Mouse (Mus musculus) small intestine, adult 2 months (tissue): ENCODE results near the gene Ube4a. TPM values are rescaled to one million over a fixed set of nuclear protein-coding genes. Genes with fewer than 3 reads are reported as not detected.

ENCODE experiments used
- H3K27ac ChIP-seq: fragments of 200-500 bp; 2 replicates; pipeline ENCODE4 v1.5.1; 2012; ENCODE audit warnings: low read depth, low read length, control low read depth, inconsistent platforms; ENCODE audit not compliant: insufficient read depth
- H3K27me3 ChIP-seq: fragments of 200-500 bp; 2 replicates; pipeline ENCODE4 v1.6.1; 2012; ENCODE audit warnings: mild to moderate bottlenecking, moderate library complexity, low read length, inconsistent platforms; ENCODE audit not compliant: control insufficient read depth, insufficient read depth
- H3K36me3 ChIP-seq: fragments of 200-500 bp; 2 replicates; pipeline ENCODE4 v1.6.1; 2012; ENCODE audit warnings: mild to moderate bottlenecking, low read length, control low read depth, inconsistent platforms; ENCODE audit not compliant: control insufficient read depth, insufficient read depth
- H3K4me1 ChIP-seq: fragments of 200-500 bp; 2 replicates; pipeline ENCODE4 v1.6.1; 2012; ENCODE audit warnings: low read length, inconsistent platforms, mixed read lengths; ENCODE audit not compliant: control insufficient read depth, insufficient read depth, insufficient read length
- H3K4me3 ChIP-seq: fragments of 200-500 bp; 2 replicates; pipeline ENCODE4 v1.5.1; 2012; ENCODE audit warnings: low read depth, mild to moderate bottlenecking, control low read depth, inconsistent platforms, low read length, moderate library complexity
- CTCF ChIP-seq: fragments of 200-500 bp; IDR thresholded peaks from 2 replicates; pipeline ENCODE4 v1.5.1; 2012; ENCODE audit warnings: low read depth, mild to moderate bottlenecking, control low read depth, inconsistent platforms, low read length, moderate library complexity, mixed read lengths; ENCODE audit not compliant: insufficient replicate concordance, insufficient read length; ENCODE audit errors: extremely low read depth
- POLR2A ChIP-seq: fragments of 200-500 bp; IDR thresholded peaks from 2 replicates; pipeline ENCODE4 v1.6.1; 2012; ENCODE audit warnings: low read depth, mild to moderate bottlenecking, control low read depth, inconsistent platforms, low read length, moderate library complexity
- WGBS: fragments of 180-500 bp; shearing (Covaris S2); methylation state at CpG from one replicate; pipeline ENCODE4 v1.1.7; 2018; 5-methylcytosine and 5-hydroxymethylcytosine counted together
- polyA plus RNA-seq: library from polyadenylated mRNA; depleted of rRNA; stranded (reverse); fragments of >200 nt; gene quantifications from 2 replicates; pipeline ENCODE4 v1.2.3, GENCODE M21; 2012

Ube4a gene
- polyA plus RNA-seq, 1 experiment: 7.1 TPM

DNA sequence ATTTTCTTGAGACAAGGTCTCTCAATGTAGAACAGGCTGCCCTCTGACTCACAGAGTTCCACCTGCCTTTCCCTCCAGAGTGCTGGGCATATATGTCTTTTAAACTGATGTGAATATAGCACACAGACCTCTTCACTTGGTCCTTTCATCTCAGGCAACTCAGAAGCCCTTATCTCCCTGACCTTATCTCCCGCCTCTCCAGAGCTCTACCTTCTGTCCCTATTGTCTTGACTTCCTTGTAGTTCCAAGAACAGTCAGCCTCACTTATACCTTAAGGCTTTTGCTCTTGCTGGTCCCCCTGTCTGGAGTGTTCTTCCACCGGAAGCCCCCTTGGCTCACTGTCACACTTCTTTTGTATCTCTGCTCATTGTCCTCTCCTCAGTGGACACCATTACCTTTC, 75.3 kb downstream of the Ube4a start:
- WGBS: 26% methylated on average over 2 of the region's 2 CpGs
- no peak overlapping the region for H3K27ac ChIP-seq
- TF ChIP-seq CTCF (no peak), POLR2A (no peak)
- H3K4me3 ChIP-seq: no peak overlapping the region
- no peaks in the 10 kb centered on the region for H3K4me1 ChIP-seq
- H3K36me3 ChIP-seq: no peaks in the 10 kb centered on the region
- no peaks in the 10 kb centered on the region for H3K27me3 ChIP-seq

DNA sequence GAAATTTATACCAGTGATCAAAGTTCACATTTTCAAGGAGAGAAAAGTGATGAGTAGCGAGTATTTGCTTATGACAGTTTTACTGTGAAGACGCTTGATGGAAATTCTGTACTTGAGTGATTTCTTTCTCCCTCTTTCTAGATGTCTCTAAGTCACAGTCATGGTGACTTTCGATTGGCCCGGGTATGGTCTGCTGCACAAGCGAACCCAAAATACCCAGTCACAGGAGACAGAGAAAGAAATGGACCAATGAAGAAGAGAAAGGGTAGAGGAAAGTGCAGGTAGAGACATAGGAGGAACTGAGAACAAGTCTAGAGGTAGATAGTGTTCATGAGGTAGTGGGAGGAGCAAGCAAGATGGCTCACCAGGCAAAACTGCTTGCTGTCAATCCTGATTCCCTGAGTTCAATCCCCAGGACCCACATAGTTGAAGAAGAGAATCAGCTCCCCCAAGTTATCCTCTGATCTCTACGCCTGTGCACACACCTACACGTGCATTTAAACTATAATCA, 77.2 kb downstream of the Ube4a start:
- WGBS: 82% methylated on average over 7 of the region's 7 CpGs
- H3K4me1 ChIP-seq: no peaks in the 10 kb centered on the region
- no peak overlapping the region for H3K27ac ChIP-seq
- H3K27me3 ChIP-seq: no peaks in the 10 kb centered on the region
- H3K4me3 ChIP-seq: no peak overlapping the region
- H3K36me3 ChIP-seq: no peaks in the 10 kb centered on the region
- TF ChIP-seq POLR2A: no peak
- no peak for TF ChIP-seq CTCF

DNA sequence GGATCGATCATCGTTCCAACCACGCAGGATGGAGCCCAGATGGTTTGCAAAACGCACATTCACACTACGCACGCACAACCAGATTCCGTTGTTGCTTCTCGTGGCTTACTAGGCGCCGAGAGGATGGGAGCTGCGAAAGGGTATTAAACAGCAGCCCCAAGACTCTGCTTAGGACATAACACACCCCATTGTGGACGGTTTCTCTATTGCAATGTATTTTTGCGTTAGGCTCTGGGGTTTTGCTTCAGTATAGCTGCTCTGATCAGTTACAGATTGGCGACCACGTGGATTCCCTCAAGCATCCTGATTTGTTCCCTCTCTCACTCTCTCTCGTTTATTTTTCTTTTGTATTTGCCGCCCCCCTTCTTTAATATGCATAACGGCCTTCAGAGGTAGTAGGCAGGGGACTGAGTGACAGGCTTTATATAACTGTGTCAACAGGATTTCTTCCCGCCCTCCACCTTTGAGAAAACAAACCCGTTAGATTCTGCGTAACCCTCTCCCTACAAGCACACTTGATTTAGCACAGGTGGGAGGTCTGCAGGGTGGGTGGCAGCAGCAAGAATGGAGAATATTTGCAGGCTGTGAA, 82.3 kb downstream of the Ube4a start:
- Histone ChIP-seq H3K27ac (no peak overlapping the region), H3K27me3 (no peaks in the 10 kb centered on the region), H3K4me1 (peaks cover 8% of the 10 kb centered on the region; the same call in 1 of the 2 replicates), H3K4me3 (peak overlapping the region; percentile 94), H3K36me3 (0 out of 2 replicates have a peak, but pooled peaks cover 1% of the 10 kb centered on the region)
- WGBS: 1% methylated on average over 21 of the region's 21 CpGs
- TF ChIP-seq CTCF (no peak), POLR2A (no peak)

DNA sequence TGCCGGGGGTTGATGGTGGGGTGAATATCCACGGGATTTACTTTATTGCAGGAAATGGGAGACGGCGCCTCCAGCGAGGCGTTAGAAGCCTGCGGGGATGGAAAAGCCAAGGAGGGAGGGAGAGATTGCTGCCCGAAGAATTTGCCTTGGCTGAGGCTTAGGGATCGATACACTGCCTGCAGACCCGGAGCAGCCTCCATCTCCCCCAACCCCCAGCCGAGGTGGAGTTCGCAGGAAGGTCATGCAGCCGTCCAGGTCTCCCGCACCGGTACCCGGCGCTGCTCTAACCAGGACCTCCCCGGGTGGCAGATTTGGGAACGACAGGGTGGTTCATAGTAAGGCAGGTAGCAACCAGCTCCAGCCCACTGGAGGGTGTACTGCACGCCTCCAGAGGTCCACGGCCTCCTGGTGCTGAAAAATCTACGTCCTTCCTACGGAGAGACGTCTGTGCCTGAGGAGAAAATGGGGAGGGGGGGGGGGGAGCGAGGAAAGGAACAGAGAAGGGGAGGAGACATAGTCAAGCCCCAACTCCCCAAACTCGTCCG, 82.9 kb downstream of the Ube4a start:
- H3K27ac ChIP-seq: no peak overlapping the region

DNA sequence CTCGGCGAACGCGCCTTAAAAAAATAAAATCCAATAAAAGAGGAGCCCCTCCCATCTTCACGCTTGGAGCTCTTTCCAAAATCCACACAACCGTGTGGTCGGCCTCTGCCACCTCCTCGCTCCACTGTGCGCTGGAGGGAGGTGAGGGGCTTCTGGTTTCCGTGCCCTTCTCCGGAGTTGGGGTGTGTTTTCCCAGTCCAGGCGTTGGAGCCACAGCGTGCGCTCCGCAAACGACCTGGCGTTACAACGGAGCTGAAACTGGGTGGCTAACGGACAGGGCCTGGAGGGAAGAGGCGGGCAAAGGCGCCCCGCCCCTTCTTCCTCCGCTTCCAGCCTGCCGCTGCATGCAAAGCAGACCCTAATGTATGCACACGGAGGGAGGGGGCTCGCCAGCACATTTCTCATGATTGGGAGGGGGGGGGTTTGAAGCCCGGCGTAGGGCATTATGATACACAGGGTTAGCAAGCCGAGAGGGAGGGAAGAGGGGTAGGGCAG, 83.4 kb downstream of the Ube4a start:
- peaks cover 8% of the 10 kb centered on the region; the same call in 1 of the 2 replicates for H3K4me1 ChIP-seq
- peak overlapping the region; percentile 76 for H3K27ac ChIP-seq
- no peak for TF ChIP-seq CTCF
- TF ChIP-seq POLR2A: peak; percentile 34; the same call in 1 of the 2 replicates
- no peaks in the 10 kb centered on the region for H3K27me3 ChIP-seq
- under 1% methylated on average over 28 of the region's 29 CpGs for WGBS
- H3K36me3 ChIP-seq: 0 out of 2 replicates have a peak, but pooled peaks cover 1% of the 10 kb centered on the region
- H3K4me3 ChIP-seq: peak overlapping the region; percentile 94

More for the DNA sequence above, 82.9 kb downstream of the Ube4a start:
- Histone ChIP-seq H3K27me3 (no peaks in the 10 kb centered on the region), H3K4me3 (peak overlapping the region; percentile 94), H3K36me3 (0 out of 2 replicates have a peak, but pooled peaks cover 1% of the 10 kb centered on the region), H3K4me1 (peaks cover 8% of the 10 kb centered on the region; the same call in 1 of the 2 replicates)
- no peak for TF ChIP-seq CTCF
- TF ChIP-seq POLR2A: no peak
- 1% methylated on average over 26 of the region's 27 CpGs for WGBS

DNA sequence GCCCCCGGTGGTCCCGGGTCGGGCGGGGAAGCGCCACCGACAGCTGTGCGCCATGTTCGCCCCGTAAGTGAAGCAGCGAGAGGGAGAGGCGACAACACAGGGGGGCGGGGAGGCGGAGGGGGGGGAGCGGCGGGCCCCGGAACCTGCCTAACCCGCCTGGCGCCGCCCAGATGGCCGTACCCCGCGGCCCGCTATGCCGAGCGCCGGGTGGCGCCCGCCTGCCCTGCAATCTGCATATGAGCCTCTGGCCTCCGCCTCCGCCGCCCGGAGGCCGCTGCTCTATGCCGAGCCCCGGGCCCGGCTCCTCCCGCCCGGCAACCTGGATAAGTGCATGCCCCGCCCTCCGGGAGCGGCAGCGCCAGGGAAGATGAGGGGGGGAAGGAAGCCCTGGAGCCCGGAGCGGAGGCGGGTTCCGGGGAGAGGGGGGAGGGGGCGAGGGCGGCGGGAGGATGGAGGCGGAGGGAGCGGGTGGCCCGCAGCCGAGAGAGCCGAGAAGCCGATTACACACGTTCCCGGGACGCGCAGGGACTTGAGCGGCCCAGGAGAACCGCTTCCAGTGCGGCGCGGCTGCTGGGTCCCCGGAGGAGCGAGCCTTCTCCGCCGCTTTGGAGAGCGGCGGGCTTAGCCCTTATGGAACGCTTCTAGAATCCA, 84.1 kb downstream of the Ube4a start, which contains the start of gene Kmt2a:
Gene Kmt2a (minus strand): TSS at position 76 of the 651 bp plus-strand sequence.
- peak within 1 kb of the TSS; percentile 100 for H3K4me3 ChIP-seq
- no peaks in the 10 kb centered on the region for H3K27me3 ChIP-seq
- peak within 1 kb of the TSS; percentile 76 for H3K27ac ChIP-seq
- H3K36me3 ChIP-seq: 0 out of 2 replicates have a peak, but pooled peaks cover 1% of the 10 kb centered on the region
- WGBS: under 1% methylated on average over 57 of the region's 71 CpGs
- peaks cover 8% of the 10 kb centered on the region; the same call in 1 of the 2 replicates for H3K4me1 ChIP-seq
- TF ChIP-seq POLR2A: no peak; the same call in 1 of the 2 replicates
- TF ChIP-seq CTCF: no peak
